Mouse (Mus musculus): ENCODE measurements around the gene Gm7879.

DNA sequence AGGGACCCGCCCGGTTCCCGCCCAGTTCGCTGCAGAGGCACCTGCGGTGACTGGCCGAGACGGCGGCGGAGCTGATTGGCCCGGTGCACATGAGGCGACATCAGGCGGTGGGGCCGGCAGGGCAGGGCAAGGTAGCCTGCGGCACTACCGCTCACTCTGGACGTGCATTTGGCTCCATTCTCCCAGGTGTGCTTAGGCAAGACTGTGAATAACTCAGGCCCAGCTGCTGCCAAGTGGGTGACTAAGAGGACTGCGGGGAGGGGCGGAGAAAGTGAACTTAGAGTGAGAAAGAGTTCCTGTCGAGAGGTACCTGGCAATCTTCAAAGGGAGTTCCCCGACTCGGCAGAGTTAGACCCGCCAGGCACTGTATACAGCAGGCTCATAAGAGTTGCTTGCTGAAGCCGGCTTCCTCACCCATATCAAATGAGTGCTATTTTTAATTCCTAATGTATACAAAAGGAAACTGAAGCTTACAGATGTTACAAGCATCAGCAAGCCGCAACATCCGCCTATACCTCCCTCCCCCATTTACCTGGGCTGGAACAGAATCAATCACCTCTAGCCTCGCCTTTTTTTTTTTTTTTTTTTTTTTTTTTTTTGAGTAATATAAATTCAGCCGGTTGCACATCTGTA is 35.3 kb downstream of the Gm7879 start:
- TF ChIP-seq CTCF (IDR thresholded peaks at IDR 0.05; ENCODE audit: insufficient read depth, low read length) (no peak), POLR2A (IDR thresholded peaks at IDR 0.05; ENCODE audit: borderline replicate concordance, extremely low read depth, low read depth, low read length) (peak; percentile 33; the same call in 1 of the 2 replicates)
